Mouse (Mus musculus) ovary, postnatal 14 days (tissue): ENCODE measurements at regions not wholly inside any gene's neighbourhood (a gene's known extent, or its start where the extent isn't known, plus 50 kb on each side); places are given as distances from the start of the nearest gene placed in this dataset.

Source experiments
- DNase-seq: peaks from one replicate; pipeline ENCODE4 v3.0.0; 2022; ENCODE audit warnings: low spot score

- DNase-seq: no peak
Observed at GRCm38 (mm10) chr13:82361379-82361778, 578.5 kb downstream of the Cetn3 start.

DNA sequence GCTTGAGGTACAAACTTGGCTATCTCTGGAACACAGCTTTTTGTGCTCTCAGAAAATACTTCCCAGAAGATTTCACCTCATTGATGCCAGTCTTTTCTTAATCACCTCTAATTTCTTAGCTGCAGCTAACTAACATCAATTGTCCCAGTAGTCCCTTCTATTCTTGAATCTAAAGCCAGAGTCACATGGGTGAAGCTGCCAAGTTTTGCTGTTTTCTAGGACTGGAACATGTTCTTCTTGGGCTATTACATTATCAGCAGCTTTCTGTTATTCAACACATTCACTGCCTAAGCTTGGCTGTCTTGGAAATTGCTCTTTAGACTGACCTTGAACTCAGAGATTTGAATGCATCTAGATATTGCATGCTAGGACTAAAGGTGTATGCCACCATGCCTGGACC, 583.9 kb downstream of the Cetn3 start:
- no peak for DNase-seq

GRCm38 (mm10) chr13:82371579-82371978, 588.7 kb downstream of the Cetn3 start:
- no peak for DNase-seq

GRCm38 (mm10) chr13:82372612-82373011, 589.7 kb downstream of the Cetn3 start:
- no peak for DNase-seq

- DNase-seq: no peak
Observed at GRCm38 (mm10) chr13:82392908-82393307, 610.0 kb downstream of the Cetn3 start.

- DNase-seq: no peak
Observed at GRCm38 (mm10) chr13:82393496-82393895, 610.6 kb downstream of the Cetn3 start.

DNA sequence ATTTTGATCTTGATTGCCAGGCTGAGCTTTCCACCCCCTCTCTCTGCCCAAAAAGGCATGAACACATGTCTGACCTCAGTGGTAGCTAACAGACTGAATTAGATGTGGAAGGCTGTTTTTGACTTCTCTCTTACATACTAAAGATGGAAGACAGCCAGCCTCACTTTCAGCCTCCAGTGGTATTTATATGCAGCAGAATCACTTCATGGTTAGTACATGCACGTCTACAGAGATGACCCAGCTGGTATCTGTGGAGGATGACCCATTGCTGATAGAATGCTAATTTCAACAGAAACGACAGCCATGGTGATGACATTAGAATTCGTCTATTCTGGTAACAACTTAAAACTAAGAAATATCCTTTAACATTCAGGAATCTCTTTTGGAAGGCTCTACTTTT, 630.8 kb downstream of the Cetn3 start:
- no peak for DNase-seq

DNA sequence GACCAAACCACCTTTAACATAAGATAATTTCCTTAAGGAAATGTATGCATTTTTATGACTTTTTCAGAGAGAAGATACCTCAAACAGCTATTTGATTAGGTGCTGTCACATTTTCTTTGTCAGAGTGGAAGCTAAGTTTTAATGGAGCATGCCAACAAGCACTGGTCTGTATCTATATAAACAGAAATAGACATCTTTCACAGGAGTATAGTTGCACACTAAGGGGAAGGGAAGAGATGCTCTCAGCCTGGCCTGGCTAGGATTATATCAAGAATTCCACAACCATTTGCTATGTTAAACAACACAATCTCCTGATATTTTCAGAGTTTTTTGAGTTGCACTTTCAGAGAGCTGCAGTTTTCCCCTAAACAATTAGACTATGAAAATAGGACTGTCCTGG, 638.1 kb downstream of the Cetn3 start:
- DNase-seq: no peak

DNA sequence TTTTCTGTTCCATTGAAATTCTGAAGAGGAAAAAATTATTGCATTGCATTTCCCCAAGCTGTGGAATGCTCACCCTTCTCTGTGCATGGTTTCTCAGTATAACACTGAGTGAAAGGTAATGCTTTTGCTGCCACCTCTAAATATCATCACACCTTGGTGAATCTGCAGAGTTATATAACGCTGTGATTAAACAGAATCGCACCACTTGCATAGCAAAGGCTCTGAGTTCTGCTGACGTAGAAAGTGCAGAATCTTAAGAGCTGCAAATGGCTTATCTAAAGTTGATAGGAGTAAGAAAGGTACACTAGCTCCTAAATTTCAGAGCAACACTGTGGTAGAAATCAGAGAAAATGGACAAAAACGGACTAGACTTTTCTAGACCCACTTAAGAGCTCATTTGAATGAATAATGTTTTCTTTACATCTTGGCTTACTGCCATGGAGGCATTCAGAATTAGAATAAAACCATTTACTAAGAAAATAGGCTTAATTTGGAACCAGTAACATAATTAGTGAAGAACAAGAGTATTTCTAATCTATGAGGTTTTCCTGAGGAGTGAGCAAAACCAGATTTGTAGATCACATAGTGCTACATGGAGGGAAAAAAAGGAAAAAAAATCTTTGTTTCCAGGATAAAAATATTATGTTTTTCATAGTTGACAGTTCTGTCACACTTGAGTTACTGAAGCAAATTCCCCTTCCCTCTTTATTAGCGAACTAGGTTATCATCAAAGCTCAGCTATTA, 641.2 kb downstream of the Cetn3 start:
- DNase-seq: no peak

DNA sequence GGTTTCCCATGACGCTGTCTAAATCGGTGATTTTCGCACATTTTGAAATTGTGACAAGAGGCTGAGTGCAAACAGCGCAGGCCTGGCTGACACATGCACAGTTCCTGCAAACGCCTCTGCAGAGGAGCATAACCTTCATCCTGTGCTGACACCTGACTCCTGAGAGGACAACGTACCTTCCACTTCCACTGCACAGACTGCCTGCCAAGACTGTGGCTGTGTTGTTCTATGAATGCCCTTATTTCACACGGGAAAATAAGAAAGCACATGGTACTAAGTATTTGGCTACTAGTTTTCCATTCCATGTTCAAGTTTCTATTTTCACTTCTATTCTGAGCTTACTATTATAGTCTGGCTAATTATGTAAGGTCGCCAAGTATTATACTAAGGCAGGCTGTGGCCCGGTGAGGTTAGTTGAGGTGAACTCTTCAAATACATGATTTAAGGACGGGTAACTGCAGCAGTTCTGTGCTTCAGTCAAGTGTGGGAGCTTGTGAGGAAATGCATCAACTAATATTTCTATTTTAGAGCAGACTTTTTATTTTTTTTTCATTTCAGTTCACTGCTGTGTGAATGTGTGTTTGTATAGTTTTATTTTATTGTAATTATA, 642.0 kb downstream of the Cetn3 start:
- DNase-seq: no peak

- DNase-seq: no peak
Observed at GRCm38 (mm10) chr13:82432411-82432810, 649.5 kb downstream of the Cetn3 start.

- DNase-seq: no peak
Observed at GRCm38 (mm10) chr13:82439294-82439693, 656.4 kb downstream of the Cetn3 start.

- no peak for DNase-seq
Observed at GRCm38 (mm10) chr13:82453650-82454049, 670.8 kb downstream of the Cetn3 start.

- no peak for DNase-seq
Observed at GRCm38 (mm10) chr13:82483265-82483929, 700.5 kb downstream of the Cetn3 start.

GRCm38 (mm10) chr13:82496606-82497005, 713.7 kb downstream of the Cetn3 start:
- DNase-seq: no peak

GRCm38 (mm10) chr13:82508176-82508575, 725.3 kb downstream of the Cetn3 start:
- DNase-seq: no peak

GRCm38 (mm10) chr13:82509512-82509911, 726.6 kb downstream of the Cetn3 start:
- DNase-seq: no peak
